Mouse (Mus musculus) MN1 (cell line): ENCODE results near the gene Ugt8a.

ENCODE experiments used
- DNase-seq: peaks from one replicate; pipeline ENCODE4 v3.0.0-alpha.2; 2016; ENCODE audit warnings: low spot score

Gene Ugt8a

GRCm38 (mm10) chr3:125938092-125938755 is at the start of gene Ugt8a:
Ugt8a (minus strand) TSS chr3:125938619.
- DNase-seq: no peak

- no peak for DNase-seq
These were observed 48.2 kb upstream of the Ugt8a start for GRCm38 (mm10) chr3:125986639-125987038.

GRCm38 (mm10) chr3:125983707-125984420 is 45.4 kb upstream of the Ugt8a start:
- DNase-seq: no peak

GRCm38 (mm10) chr3:125979475-125979874 is 41.1 kb upstream of the Ugt8a start:
- no peak for DNase-seq

- DNase-seq: no peak
These were observed 37.5 kb upstream of the Ugt8a start for GRCm38 (mm10) chr3:125975899-125976298.

- no peak for DNase-seq
These were observed 31.0 kb upstream of the Ugt8a start for GRCm38 (mm10) chr3:125969458-125969857.

- DNase-seq: no peak
These were observed 17.9 kb upstream of the Ugt8a start for GRCm38 (mm10) chr3:125956196-125956885.

GRCm38 (mm10) chr3:125954881-125955280 is 16.5 kb upstream of the Ugt8a start:
- no peak for DNase-seq

GRCm38 (mm10) chr3:125940811-125941210 is 2.4 kb upstream of the Ugt8a start:
- no peak for DNase-seq

- DNase-seq: no peak
These were observed 314 bp upstream of the Ugt8a start for GRCm38 (mm10) chr3:125938756-125939109.

GRCm38 (mm10) chr3:125937536-125938091 is 805 bp downstream of the Ugt8a start:
- no peak for DNase-seq

- no peak for DNase-seq
These were observed 2.6 kb downstream of the Ugt8a start for GRCm38 (mm10) chr3:125935796-125936195.

- DNase-seq: no peak
These were observed 5.7 kb downstream of the Ugt8a start for GRCm38 (mm10) chr3:125932594-125933237.

- DNase-seq: no peak
These were observed 7.4 kb downstream of the Ugt8a start for GRCm38 (mm10) chr3:125931059-125931458.

GRCm38 (mm10) chr3:125920876-125921275 is 17.5 kb downstream of the Ugt8a start:
- no peak for DNase-seq

- DNase-seq: no peak
These were observed 39.4 kb downstream of the Ugt8a start for GRCm38 (mm10) chr3:125898976-125899375.

GRCm38 (mm10) chr3:125887109-125887508 is 51.3 kb downstream of the Ugt8a start:
- DNase-seq: no peak

GRCm38 (mm10) chr3:125884879-125885278 is 53.5 kb downstream of the Ugt8a start:
- DNase-seq: no peak

- DNase-seq: no peak
These were observed 54.0 kb downstream of the Ugt8a start for GRCm38 (mm10) chr3:125884423-125884822.

GRCm38 (mm10) chr3:125883009-125883408 is 55.4 kb downstream of the Ugt8a start:
- no peak for DNase-seq

GRCm38 (mm10) chr3:125881835-125882234 is 56.6 kb downstream of the Ugt8a start:
- DNase-seq: no peak

GRCm38 (mm10) chr3:125874371-125874770 is 64.0 kb downstream of the Ugt8a start:
- DNase-seq: no peak
